Mouse (Mus musculus) left cerebral cortex, adult 18-20 months (tissue): ENCODE results near the gene Gpat2. TPM values are rescaled to one million over a fixed set of nuclear protein-coding genes. Genes with fewer than 3 reads are reported as not detected.

ENCODE experiments used
- DNase-seq, 2 experiments: peaks; one replicate each; pipeline ENCODE4 v3.0.0; 2021 to 2022; ENCODE audit warnings: low spot score in 2 of 2, mixed read lengths in 1 of 2
- total RNA-seq, 2 experiments: library from RNA; stranded (reverse); gene quantifications; 2 replicates each; pipeline ENCODE4 v1.2.3; 2021

The Gpat2 gene
- total RNA-seq, 2 experiments from 2014 or later, result 0.30 to 0.49 TPM

DNA sequence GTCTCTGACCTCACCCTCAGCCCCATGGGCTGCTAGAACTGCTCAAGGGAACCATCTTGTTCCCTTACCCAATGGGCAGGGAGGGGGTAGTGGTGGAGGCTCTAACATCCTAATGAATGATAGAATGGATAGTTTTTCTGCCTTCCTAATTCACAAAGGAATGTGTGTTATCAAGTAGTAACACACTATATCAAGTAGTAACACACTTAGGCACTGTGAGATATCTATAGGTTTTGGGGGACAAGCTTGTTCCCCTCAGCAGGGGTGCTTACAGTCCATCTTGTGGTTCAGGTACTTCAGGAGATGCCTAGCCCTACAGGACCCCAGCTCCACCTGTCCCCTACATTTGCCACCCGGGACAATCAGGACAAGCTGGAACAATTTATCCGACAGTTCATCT is 10.6 kb downstream of the Gpat2 start:
- DNase-seq, result no peak

DNA sequence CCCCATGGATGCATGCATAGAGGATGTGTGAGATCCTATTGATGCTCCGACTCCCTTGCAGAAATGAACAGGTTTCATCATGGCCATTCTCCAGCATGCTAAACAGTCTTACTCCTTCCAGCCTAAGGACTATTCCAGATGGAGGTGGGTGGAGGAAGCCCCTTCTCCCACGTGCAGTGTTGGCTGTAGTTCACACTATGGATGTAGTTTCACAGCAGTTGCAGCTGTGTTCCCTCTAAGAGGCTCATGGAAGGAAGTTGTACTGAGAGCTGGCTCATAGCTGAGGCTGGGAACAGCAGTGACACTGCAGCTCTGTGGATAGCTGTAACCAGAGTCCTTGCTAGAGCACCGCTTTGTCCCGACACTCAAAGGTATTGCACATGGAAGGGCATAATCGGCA is 12.7 kb downstream of the Gpat2 start:
- DNase-seq, result no peak

DNA sequence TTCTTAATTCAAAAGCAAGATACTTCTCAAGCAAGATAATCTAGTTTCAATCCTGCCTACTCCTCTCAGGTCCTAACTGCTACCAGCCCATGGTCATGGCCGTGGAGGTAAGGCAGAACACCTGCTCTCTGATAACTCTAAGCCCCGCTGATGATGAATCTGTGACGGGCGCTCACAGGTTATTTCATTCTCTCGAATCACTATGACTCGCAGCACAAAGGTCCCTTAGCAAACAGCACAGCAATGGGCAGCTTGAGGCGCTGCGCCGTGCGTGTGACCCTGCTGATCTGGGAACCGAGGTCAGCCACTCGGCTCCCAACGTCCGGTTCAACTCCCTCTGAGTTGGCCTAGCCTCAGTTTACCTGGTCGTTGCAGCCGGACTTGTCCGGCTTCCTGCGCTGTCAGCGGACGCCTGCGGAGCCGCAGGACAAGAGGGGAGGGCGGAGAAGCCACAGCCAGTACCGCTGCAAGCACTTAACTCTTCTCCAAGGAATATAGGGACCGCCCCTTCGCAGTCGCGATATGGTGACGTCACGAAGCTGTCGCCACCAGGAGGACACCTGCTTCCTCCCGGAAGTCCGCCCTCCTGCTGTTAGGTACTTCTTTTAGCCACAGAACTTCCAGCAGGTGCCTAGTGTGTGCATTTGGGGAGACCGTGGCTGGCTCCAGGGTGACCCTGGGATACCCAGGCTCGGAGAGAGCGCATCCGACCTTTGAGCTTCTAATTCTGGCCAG is 19.2 kb downstream of the Gpat2 start, which contains the start of gene Fahd2a:
Gene Fahd2a (minus strand): TSS at position 511 of the 735 bp plus-strand sequence.
- peak; percentile 91 to 92 for DNase-seq

DNA sequence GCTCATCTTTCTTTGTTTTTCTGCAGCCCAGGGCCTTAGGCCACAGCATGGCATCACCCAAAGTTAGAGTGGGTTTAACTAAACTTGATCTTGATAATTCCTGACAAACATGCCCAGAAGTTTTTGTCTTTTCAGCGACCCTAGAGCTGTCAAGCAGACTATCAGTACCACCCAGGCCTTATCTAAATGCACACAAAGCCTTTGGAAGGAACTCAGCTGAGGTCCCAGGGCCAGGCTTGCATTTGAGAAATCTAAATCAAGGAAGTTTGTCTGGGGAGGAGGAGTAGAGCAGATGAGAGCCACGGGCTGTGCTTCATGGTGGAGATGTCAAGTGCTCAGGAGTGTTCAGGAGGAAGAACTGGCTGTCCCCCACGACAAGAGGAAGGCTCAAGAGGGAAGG is 21.8 kb downstream of the Gpat2 start:
- no peak for DNase-seq

DNA sequence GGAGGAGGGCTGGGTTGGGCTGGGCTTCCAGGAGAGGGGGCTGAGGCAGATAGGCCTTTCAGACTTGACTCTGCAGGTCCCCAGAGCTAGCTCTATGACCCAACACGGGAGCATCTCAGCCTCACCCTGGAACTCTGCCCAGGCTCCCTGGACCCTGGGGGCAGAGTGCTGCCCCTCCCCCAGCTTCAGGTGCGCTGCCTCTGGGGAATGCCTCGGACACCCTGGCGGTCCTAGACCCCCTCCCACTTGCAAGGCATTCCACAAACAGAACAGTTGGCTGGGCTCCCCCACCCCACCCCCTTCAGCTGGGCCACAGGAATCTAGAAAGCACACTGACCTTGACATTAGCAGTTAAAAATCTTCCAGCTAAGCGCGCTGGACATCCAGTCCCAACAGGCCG is 24.7 kb downstream of the Gpat2 start:
- DNase-seq, result no peak

DNA sequence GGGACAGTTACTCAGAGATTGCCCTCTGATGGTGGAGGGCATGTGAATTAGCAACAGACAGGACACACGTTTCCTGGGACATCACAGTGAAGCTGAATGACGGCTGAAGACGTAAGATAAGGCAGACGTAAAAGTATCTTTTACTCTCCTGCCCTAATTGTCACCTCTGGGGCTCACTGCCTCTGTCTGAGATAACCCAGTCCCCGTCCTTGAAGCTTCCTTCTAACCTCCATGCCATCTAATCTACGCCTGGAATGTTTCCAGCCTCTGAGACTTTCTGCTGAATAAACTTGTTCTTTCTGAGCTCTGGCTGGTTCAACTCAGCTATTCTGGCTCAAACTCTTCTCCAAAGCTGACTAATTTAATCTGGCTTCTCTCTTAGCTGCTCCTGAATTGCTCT is 26.7 kb downstream of the Gpat2 start:
- DNase-seq, result no peak

DNA sequence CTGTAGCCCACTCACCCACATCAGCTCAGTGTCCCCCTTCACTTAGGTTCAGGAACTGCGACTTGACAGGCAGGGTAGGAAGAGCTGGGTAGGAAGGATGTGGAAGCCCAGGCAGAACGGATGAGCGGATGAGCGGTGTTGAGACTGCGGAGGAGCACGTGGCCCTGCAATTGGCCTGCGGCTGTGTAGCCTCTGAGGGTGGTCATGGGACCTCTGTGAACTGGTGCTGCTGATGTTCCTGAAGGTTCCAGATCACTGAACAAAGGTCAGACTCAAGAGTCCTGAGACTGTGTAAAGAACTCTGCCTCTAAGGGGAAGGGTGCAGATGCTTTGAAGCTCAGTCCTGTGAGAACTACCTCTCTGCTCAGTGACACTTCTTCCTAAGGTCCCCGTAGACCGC is 28.1 kb downstream of the Gpat2 start:
- DNase-seq, result no peak

DNA sequence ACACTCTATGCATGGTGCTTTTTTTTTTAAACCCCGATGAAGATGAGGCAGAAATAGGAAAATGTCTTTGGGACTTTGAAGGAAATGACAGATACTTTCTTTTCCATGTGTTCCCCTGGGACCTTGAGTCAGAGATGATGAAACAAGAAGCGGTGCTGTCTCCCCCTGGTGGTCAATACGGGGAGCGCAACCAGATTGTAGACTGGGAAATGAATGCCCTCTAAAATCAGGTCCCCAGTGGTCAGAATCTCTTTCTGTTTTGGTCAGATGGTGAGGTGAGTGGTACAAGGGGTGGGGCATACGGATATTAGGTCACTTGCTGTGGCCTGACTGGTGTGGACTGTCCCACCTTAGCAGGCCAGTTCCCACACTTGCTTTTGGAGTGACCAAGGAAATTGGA is 28.8 kb downstream of the Gpat2 start:
- peak; percentile 60 to 74 for DNase-seq

DNA sequence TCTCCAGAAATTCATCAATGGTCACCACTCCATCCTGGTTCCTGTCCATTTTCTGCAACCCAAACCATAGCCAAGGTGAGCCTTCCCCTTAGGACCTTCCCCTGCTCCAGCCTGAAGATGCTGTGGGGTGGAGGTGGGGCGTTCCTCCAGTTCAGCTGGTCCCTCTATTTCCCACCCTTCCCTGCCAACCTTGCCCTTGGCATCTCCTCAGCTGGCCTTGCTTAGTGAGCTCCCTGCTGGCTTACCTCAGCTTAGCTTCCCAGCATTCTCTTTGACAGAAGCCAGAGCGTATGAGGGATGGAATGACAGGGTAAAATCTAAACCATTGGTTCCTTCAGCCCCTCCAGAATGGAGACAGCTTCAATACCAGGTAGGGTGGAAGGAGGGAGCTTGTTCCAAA is 34.3 kb downstream of the Gpat2 start:
- DNase-seq, result no peak

DNA sequence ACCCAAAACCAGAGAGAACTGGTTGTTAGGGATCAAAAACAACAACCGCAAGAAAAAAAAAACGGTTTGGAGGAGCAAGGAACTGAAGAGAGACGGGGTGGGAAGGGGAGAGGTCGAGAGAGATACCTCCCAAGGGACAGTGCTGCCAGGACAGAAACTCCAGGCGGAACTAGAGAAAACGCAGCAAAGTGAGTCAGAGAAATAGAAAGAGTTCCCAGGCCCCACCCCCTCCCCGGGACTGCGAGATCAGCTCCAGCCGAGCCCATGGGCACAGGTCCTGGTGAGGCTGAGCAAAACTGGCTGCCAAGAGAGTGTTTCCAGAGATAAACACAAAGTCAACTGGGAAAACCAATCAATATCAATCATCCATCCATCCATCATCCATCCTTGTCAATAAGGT is 36.4 kb downstream of the Gpat2 start:
- no peak for DNase-seq

DNA sequence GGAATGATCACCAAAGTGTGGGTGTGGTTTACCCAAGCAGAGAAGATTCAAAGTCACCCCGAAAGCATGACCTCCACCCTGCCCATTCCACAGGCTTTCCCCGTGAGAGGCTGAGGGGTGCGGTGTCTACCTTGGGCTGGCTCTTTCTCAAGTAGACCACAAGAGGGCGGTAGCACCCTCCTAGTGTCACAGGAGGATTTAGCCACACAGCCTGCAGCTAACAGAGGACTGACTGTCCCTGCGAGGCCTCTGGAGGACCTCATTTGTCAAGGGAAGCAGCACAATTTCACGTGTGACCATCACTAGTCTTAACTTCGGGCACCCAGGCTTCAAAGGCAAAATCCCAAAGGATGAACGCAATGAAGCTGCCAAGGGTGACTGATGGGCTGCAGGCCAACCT is 37.3 kb downstream of the Gpat2 start:
- DNase-seq, result peak; percentile 59 to 63

DNA sequence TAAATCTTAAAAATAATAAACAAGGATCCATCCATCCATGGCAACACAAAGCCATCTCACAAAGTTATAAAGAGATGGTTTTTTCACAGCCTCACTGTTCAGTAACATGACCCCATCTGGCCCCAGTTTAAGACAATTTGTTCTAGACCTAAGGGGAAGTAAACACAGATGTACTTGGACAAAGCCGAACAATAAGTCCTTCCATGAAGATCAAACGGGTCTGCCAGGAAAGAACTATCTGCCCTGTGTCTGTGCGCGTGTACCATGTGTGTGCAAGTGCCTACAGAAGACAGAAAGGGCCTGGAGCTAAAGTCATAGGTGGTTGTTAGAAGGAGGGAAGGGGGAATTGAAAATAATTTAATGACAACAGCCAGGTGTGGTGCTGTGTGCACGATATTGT is 45.2 kb downstream of the Gpat2 start:
- DNase-seq, result no peak

DNA sequence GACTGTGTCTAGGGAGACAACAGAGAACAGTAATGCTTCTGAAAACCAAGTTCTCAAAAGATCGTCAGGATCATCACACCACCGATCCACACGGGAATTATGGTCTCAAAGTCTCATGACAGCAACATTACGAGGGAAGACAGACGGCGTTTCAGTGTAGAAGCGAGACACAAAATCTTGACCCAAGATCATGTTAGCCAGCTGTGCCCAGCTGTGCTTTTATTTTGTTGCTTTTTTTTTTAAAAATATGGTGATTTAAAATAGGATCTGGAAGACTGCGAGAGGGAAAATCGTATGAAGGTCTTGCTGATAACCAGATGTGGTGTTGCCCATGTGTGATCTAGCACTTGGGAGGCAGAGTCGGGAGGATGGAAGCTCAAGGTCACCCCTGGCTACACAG is 45.7 kb downstream of the Gpat2 start:
- no peak for DNase-seq

DNA sequence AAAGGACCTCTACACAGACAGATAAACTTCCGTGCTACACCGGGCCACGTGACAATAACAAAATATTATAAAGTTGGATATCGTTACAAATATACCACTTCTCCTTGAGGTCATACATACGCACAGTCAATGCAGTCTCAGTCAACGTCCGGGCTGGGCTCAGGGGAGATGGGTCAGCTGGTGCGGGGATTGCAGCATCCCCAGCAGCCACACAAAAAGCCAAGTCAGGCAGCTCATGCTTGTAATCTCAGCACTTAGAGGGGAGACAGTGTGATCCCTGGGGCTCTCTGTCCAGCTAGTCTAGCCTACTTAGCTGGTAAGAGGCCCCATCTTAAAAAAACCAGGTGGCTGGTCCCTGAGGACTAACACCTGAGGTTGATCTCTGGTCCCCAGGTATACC is 46.3 kb downstream of the Gpat2 start:
- DNase-seq, result no peak

DNA sequence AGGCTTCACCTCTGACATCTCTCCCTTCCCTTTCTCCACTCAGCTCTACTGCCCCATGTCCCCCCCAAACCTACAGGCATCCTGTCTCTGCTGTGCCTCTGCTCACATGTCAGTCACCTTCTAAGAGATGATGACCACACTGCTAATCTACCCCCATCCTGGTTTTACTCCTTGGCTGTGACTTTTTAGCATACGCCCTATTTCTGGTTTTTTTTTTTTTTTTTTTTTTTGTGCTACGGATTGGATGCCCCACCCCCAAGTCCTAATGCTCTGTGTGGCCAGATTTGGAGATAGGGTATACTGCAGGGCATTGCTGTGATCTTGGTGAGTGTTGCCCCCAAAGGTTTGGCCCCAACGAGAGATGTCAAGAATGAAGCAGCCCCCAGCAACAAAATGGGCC is 47.3 kb downstream of the Gpat2 start:
- no peak for DNase-seq

DNA sequence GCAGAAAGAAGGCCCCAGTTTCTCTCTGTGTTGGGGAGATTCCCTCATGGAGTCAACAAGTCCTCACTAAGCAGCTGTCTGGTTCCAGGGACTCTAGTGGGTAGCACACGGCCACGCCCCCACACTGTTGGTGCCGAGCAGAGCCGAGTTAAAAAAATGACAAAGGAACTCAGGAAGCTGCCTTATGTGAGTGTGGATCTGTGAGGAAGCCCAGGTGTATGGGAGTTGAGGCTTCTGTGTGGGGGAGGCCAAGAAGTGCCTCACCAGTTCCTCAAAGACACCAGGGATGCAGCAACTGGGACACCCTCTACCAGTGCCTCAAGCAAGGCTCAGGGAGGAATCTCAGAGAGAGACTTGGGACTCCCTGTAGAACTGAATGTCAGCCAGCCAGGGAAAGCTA is 54.2 kb downstream of the Gpat2 start:
- DNase-seq, result peak in 1 of 2 experiments; percentile 27

DNA sequence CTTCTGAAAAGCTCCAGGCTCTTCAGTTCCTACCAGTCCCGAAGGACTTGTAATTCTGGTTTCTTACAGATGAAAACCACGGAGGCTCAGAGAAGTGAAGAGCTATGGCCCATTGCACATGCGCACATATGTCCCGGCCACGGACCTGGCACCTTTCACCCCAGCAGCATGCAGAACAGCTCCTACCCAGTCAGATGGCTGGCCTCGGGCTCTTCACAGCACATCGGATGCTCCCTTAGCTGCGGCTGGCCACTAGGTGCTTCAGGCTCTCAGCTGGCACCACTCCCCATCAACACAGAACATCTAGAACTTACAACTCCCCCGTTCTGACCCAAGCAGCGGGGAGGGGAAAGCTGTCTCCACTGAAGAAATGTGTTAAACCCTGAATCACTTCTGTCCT is 54.8 kb downstream of the Gpat2 start:
- no peak for DNase-seq

DNA sequence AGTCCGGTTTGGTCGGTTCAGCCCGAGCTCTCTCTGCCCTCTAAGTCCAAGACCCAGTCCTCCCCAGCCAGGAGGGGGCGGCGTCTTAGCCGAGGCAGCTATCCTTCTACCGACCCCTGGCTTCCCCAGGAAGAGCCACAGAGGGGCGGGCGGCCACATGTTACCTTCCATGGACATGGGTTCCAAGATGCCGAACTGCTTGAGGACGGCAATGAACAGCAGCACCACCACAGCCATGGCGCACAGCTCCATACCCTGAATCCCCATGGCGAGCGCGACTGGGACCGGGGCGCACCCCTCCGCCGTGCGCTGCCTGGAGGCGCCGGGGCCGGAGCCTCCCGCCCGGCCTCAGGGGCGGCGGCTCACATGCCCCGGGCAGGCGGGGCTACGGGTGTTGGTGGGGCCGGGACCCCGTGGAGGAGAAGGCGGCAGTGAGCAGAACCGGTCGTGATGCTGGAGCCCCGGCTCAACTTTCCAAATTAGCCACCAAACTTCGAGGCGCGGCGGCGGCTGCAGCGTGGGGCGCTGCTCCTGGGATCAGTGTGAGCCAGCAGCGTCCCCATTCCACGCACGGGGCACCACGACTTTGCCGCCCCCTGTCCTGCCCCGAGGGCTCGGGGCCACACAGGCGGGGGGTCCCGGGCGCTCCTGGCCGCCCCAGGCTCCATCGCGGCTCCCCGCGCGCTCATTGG is 57.0 kb downstream of the Gpat2 start:
- no peak for DNase-seq

DNA sequence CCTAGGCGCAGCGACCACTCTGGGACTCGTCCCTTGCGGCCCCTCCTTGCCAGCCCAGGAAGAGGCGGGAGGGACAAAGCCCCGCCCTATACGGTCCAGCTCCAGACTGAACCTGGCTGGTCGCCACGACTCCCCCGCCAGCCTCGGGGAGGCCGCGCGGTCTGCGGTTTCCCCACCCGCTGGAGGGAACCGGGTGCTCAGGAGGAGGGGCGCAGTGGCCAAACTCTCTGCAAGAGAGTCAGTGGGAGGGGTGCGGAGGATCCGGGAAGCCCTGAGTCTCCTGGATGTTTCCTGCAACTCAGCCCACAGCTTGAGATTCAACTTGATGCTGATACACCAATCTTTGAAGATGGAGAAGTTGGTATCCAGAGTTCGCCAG is 57.5 kb downstream of the Gpat2 start:
- peak; percentile 46 to 67 for DNase-seq

DNA sequence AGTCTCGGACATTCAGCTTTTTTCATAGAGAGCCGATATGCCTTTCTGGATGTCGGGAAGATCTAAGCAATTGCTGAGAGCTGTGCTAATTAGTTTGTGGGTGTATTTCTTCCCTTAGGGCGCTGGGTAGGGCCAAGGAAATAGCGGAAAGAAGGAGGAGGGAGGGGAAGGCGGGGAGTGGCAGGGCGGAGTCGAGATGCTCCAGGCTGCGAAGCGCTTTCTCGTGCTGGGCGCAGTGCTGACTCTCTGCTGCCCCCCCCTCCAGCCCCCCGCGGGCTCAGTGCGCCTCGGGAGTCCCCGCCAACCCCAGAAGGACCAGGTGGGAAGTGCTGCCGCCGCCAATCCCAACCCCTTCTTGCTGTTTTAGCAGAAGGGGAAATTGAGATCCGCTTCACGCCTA is 58.0 kb downstream of the Gpat2 start:
- DNase-seq, result no peak

DNA sequence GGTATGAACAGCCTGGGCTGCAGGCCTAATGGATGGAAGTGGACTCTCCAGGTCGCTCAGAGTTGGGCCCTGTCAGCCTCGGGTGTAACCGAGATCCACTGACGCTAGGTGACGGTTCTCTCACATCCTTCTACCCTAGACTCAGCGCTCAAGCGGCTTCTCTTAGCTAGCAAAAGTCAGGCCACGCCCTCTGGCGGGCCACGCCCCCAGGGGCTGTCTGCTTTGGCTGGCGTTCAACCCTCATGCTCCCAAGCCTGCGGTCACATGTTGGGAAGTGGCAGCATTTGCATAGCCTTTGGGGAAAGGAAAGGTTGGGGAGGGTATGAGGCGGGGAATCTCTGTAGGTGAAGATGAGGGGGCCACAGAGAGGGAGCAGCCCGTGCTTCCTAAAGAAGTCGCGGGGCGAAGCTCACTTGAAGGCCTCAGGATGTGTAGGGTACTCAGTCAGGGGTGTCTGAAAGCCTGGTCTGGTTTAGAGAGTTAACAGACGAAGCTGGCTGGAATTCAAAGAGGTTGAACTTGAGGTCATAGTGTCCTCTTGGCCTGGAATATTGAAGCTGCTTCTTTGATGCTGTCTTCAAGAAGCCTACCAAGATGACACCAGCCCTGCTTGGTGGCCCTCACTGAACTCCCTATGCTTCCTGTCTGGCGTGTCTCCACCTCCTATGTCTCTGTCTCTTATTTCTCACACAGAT is 59.6 kb downstream of the Gpat2 start:
- DNase-seq, result no peak
